Mouse (Mus musculus) embryo, embryonic 11 days (tissue): ENCODE measurements at regions not wholly inside any gene's neighbourhood (a gene's known extent, or its start where the extent isn't known, plus 50 kb on each side); places are given as distances from the start of the nearest gene placed in this dataset.
A peak's percentile ranks its signal among the peaks of the same experiment; 100 is the strongest.

Experiments
- DNase-seq: peaks from one replicate; pipeline ENCODE4 v3.0.0-alpha.2; 2015

GRCm38 (mm10) chr16:24341736-24342135 lies 51.6 kb upstream of the Lpp start:
- DNase-seq = no peak

- no peak for DNase-seq
Measured at GRCm38 (mm10) chr16:24340646-24341045, 52.7 kb upstream of the Lpp start.

- DNase-seq = peak; percentile 71
Measured at GRCm38 (mm10) chr16:24339320-24340265, 53.7 kb upstream of the Lpp start.

- no peak for DNase-seq
Measured at GRCm38 (mm10) chr16:24338404-24338803, 54.9 kb upstream of the Lpp start.

- DNase-seq = no peak
Measured at GRCm38 (mm10) chr16:24334389-24334788, 58.9 kb upstream of the Lpp start.

GRCm38 (mm10) chr16:24331446-24332020 lies 61.8 kb upstream of the Lpp start:
- no peak for DNase-seq

GRCm38 (mm10) chr16:24326571-24326970 lies 66.7 kb upstream of the Lpp start:
- DNase-seq = no peak

- no peak for DNase-seq
Measured at GRCm38 (mm10) chr16:24326046-24326445, 67.3 kb upstream of the Lpp start.

GRCm38 (mm10) chr16:24324917-24325316 lies 68.4 kb upstream of the Lpp start:
- no peak for DNase-seq

GRCm38 (mm10) chr16:24318723-24319437 lies 74.4 kb upstream of the Lpp start:
- no peak for DNase-seq

GRCm38 (mm10) chr16:24313544-24314326 lies 79.6 kb upstream of the Lpp start:
- no peak for DNase-seq

GRCm38 (mm10) chr16:24305391-24305790 lies 87.9 kb upstream of the Lpp start:
- no peak for DNase-seq

- no peak for DNase-seq
Measured at GRCm38 (mm10) chr16:24296790-24297189, 96.5 kb upstream of the Lpp start.

- no peak for DNase-seq
Measured at GRCm38 (mm10) chr16:24295626-24296440, 97.5 kb upstream of the Lpp start.

GRCm38 (mm10) chr16:24284215-24284614 lies 109.1 kb upstream of the Lpp start:
- no peak for DNase-seq

- DNase-seq = peak; percentile 65
Measured at GRCm38 (mm10) chr16:24282194-24282683, 111.1 kb upstream of the Lpp start.

- no peak for DNase-seq
Measured at GRCm38 (mm10) chr16:24281561-24281960, 111.7 kb upstream of the Lpp start.

GRCm38 (mm10) chr16:24277857-24278256 lies 115.5 kb upstream of the Lpp start:
- DNase-seq = no peak

- DNase-seq = no peak
Measured at GRCm38 (mm10) chr16:24262701-24263100, 130.6 kb upstream of the Lpp start.

- no peak for DNase-seq
Measured at GRCm38 (mm10) chr16:24259711-24260230, 133.5 kb upstream of the Lpp start.

- no peak for DNase-seq
Measured at GRCm38 (mm10) chr16:24258991-24259390, 134.3 kb upstream of the Lpp start.
